Mouse (Mus musculus): Measurements from ENCODE around the gene Fignl2.

Gene Fignl2

GRCm38 (mm10) chr15:101077813-101078730, at the start of gene Fignl2:
Gene Fignl2, minus strand, starts transcription at chr15:101078567.
- 1% methylated on average over 82 of the region's 96 CpGs for WGBS

GRCm38 (mm10) chr15:101126876-101127544, 48.6 kb upstream of the Fignl2 start:
- 74% methylated on average over 12 of the region's 12 CpGs for WGBS

GRCm38 (mm10) chr15:101125561-101125960, 47.2 kb upstream of the Fignl2 start:
- 93% methylated on average over 6 of the region's 6 CpGs for WGBS

GRCm38 (mm10) chr15:101123202-101123601, 44.8 kb upstream of the Fignl2 start:
- WGBS, result 78% methylated on average over 4 of the region's 4 CpGs

GRCm38 (mm10) chr15:101122290-101122589, 43.9 kb upstream of the Fignl2 start:
- 71% methylated on average over 2 of the region's 2 CpGs for WGBS

GRCm38 (mm10) chr15:101121411-101122289, 43.3 kb upstream of the Fignl2 start:
- WGBS, result 90% methylated on average over 9 of the region's 9 CpGs

GRCm38 (mm10) chr15:101118399-101119125, 40.2 kb upstream of the Fignl2 start:
- 72% methylated on average over 14 of the region's 14 CpGs for WGBS

- 92% methylated on average over 5 of the region's 5 CpGs for WGBS
These were observed 37.2 kb upstream of the Fignl2 start, which contains the start of gene Ankrd33 for GRCm38 (mm10) chr15:101115511-101116110. Gene Ankrd33, plus strand, starts transcription at chr15:101115755.

GRCm38 (mm10) chr15:101113778-101114177, 35.4 kb upstream of the Fignl2 start:
- WGBS, result 84% methylated on average over 2 of the region's 2 CpGs

GRCm38 (mm10) chr15:101113176-101113575, 34.8 kb upstream of the Fignl2 start:
- WGBS, result 62% methylated on average over 8 of the region's 8 CpGs

GRCm38 (mm10) chr15:101107906-101108671, 29.7 kb upstream of the Fignl2 start:
- 83% methylated on average over 5 of the region's 5 CpGs for WGBS

- 70% methylated on average over 10 of the region's 10 CpGs for WGBS
These were observed 27.6 kb upstream of the Fignl2 start for GRCm38 (mm10) chr15:101106011-101106410.

- WGBS, result 23% methylated on average over 12 of the region's 12 CpGs
These were observed 27.2 kb upstream of the Fignl2 start for GRCm38 (mm10) chr15:101105496-101105994.

GRCm38 (mm10) chr15:101103605-101104304, 25.4 kb upstream of the Fignl2 start:
- 93% methylated on average over 9 of the region's 9 CpGs for WGBS

- WGBS, result 90% methylated on average over 3 of the region's 3 CpGs
These were observed 22.6 kb upstream of the Fignl2 start for GRCm38 (mm10) chr15:101100996-101101395.

- 39% methylated on average over 28 of the region's 28 CpGs for WGBS
These were observed 19.8 kb upstream of the Fignl2 start for GRCm38 (mm10) chr15:101097985-101098651.

- 79% methylated on average over 3 of the region's 3 CpGs for WGBS
These were observed 17.0 kb upstream of the Fignl2 start for GRCm38 (mm10) chr15:101095392-101095791.

GRCm38 (mm10) chr15:101094979-101095378, 16.6 kb upstream of the Fignl2 start:
- WGBS, result 86% methylated on average over 9 of the region's 9 CpGs

GRCm38 (mm10) chr15:101093988-101094387, 15.6 kb upstream of the Fignl2 start:
- WGBS, result 89% methylated on average over 6 of the region's 6 CpGs
